Mouse (Mus musculus) lung, adult 2 months (tissue): Measurements from ENCODE around the gene Herc3.

Source experiments
- CTCF ChIP-seq: fragments of 200-500 bp; IDR thresholded peaks from 2 replicates; pipeline ENCODE4 v1.5.1; 2011; ENCODE audit warnings: mild to moderate bottlenecking, low read length, control low read depth; ENCODE audit not compliant: insufficient read depth
- POLR2A ChIP-seq: fragments of 200-500 bp; IDR thresholded peaks from 2 replicates; pipeline ENCODE4 v1.6.1; 2011; ENCODE audit warnings: low read depth, mild to moderate bottlenecking, control low read depth, low read length, borderline replicate concordance; ENCODE audit errors: extremely low read depth

- no peak for TF ChIP-seq CTCF
- no peak for TF ChIP-seq POLR2A
Observed at GRCm38 (mm10) chr6:58931149-58931548, 99.9 kb downstream of the Herc3 start.
